8 mouse cellular contexts compared by ENCODE assay signal in genomic region chr6:125160854-125161760, GRCm38 (mm10). TPM values are rescaled to one million over a fixed set of nuclear protein-coding genes. Genes with fewer than 3 reads are reported as not detected.
DNase-seq lines count a peak whose midpoint lies in the region; ATAC-seq lines count a peak whose summit lies in the region.

No protein-coding gene starts in this region.

- H3K9ac ChIP-seq in forebrain, embryonic 14.5 days (ENCODE audit: low read length): no peak overlapping the region; the same call in none of the 2 replicates

- peaks cover 52% of the 10 kb centered on the region for H3K36me3 ChIP-seq in forebrain, embryonic 14.5 days (ENCODE audit: control insufficient read depth, insufficient read depth, low read length)

- WGBS in forebrain, embryonic 14.5 days: 12% methylated on average over 22 of the region's 22 CpGs

- H3K4me3 ChIP-seq in forebrain, embryonic 14.5 days (ENCODE audit: low read depth, low read length): no peak overlapping the region

- 0 out of 2 replicates have a peak overlapping the region, but pooled peaks have one; percentile 9 for H3K4me2 ChIP-seq in forebrain, embryonic 14.5 days (ENCODE audit: low read length)

- intact Hi-C loops in heart, postnatal 36 days (cut with DNase I): loop anchor here (5.0 kb wide), 2 partner anchors 66 to 111 kb away; no protein-coding TSS in a partner anchor
- intact Hi-C loops in left cerebral cortex, postnatal 14 days (cut with DNase I): no loop called here

- no peak for ATAC-seq in forebrain, embryonic 14.5 days

- DNase-seq in cerebellum, adult 9-11 months: peak; percentile 64
- DNase-seq in cerebellum, postnatal 4 days (ENCODE audit: low spot score in 2 of 2): no peak
- DNase-seq in adrenal gland, adult 2 months: peak; percentile 87
- DNase-seq in forebrain, embryonic 14.5 days (ENCODE audit: low spot score): peak; percentile 38
- DNase-seq in heart, postnatal 36 days: peak; percentile 70 to 77
- DNase-seq in left cerebral cortex, postnatal 14 days (ENCODE audit: low spot score in 2 of 2): peak; percentile 68 to 82
- DNase-seq in lung, postnatal 4 days: peak; percentile 70 to 83
- DNase-seq in urinary bladder, postnatal 36 days (ENCODE audit: low spot score in 2 of 2): peak; percentile 46 to 72

- peak overlapping the region; percentile 27; the same call in 1 of the 2 replicates for H3K27ac ChIP-seq in forebrain, embryonic 14.5 days (ENCODE audit: low read depth, low read length)

- H3K27me3 ChIP-seq in forebrain, embryonic 14.5 days (replicated peaks; ENCODE audit: control insufficient read depth, insufficient read depth, low read length): no peaks in the 10 kb centered on the region

- H3K4me1 ChIP-seq in forebrain, embryonic 14.5 days (ENCODE audit: control insufficient read depth, insufficient read depth, low read length): peaks cover 15% of the 10 kb centered on the region

- no peaks in the 10 kb centered on the region for H3K9me3 ChIP-seq in forebrain, embryonic 14.5 days (replicated peaks; ENCODE audit: control insufficient read depth, low read length)

RNA-seq across cellular contexts. Expression of gene Gapdh, which starts 5.2 kb away (rescaled TPM):
- 1,000 to 10,000 TPM; 2,613 to 2,674 TPM for total RNA-seq in adrenal gland, adult 2 months (2021)
- polyA plus RNA-seq in adrenal gland, adult 2 months (2012; rRNA removed): 2,736 and 3,470 TPM in 2 replicates
- 1,676 and 1,964 TPM in 2 replicates for polyA plus RNA-seq in forebrain, embryonic 14.5 days (2014; fragmentation: Nextera tagmentation; extraction: Ambion mirVana)
- total RNA-seq in heart, postnatal 36 days (2021): 1,000 to 10,000 TPM; 4,473 to 4,723 TPM
- 1,000 to 10,000 TPM; 2,273 to 2,303 TPM for total RNA-seq in left cerebral cortex, postnatal 14 days (2021)

RNA-seq across cellular contexts. Expression of gene Iffo1, which starts 16.1 kb away (rescaled TPM):
- total RNA-seq in adrenal gland, adult 2 months (2021): 10 to 100 TPM; 13.8 to 21.4 TPM
- 73.1 and 80.0 TPM in 2 replicates for polyA plus RNA-seq in adrenal gland, adult 2 months (2012; rRNA removed)
- polyA plus RNA-seq in forebrain, embryonic 14.5 days (2014; fragmentation: Nextera tagmentation; extraction: Ambion mirVana): 10.8 and 13.4 TPM in 2 replicates
- total RNA-seq in heart, postnatal 36 days (2021): 1 to 10 TPM; 6.6 to 9.4 TPM
- total RNA-seq in left cerebral cortex, postnatal 14 days (2021): 10 to 100 TPM; 51.9 to 57.4 TPM

RNA-seq across cellular contexts. Expression of gene Nop2, which starts 29.4 kb away (rescaled TPM):
- 10 to 100 TPM; 40.9 to 51.7 TPM for total RNA-seq in adrenal gland, adult 2 months (2021)
- polyA plus RNA-seq in adrenal gland, adult 2 months (2012; rRNA removed): 8.0 and 12.0 TPM in 2 replicates
- 46.8 and 52.7 TPM in 2 replicates for polyA plus RNA-seq in forebrain, embryonic 14.5 days (2014; fragmentation: Nextera tagmentation; extraction: Ambion mirVana)
- 10 to 100 TPM; 20.3 to 21.0 TPM for total RNA-seq in heart, postnatal 36 days (2021)
- total RNA-seq in left cerebral cortex, postnatal 14 days (2021): 10 to 100 TPM; 28.8 to 32.3 TPM

RNA-seq across cellular contexts. Expression of gene Ncapd2, which starts 30.4 kb away (rescaled TPM):
- 10 to 100 TPM; 20.4 to 25.5 TPM for total RNA-seq in adrenal gland, adult 2 months (2021)
- 25.2 and 28.7 TPM in 2 replicates for polyA plus RNA-seq in adrenal gland, adult 2 months (2012; rRNA removed)
- polyA plus RNA-seq in forebrain, embryonic 14.5 days (2014; fragmentation: Nextera tagmentation; extraction: Ambion mirVana): 64.4 and 67.6 TPM in 2 replicates
- 10 to 100 TPM; 20.8 to 25.3 TPM for total RNA-seq in heart, postnatal 36 days (2021)
- 10 to 100 TPM; 23.5 to 29.6 TPM for total RNA-seq in left cerebral cortex, postnatal 14 days (2021)

RNA-seq across cellular contexts. Expression of gene Mrpl51, which starts 30.5 kb away (rescaled TPM):
- 100 to 1,000 TPM; 162 to 208 TPM for total RNA-seq in adrenal gland, adult 2 months (2021)
- polyA plus RNA-seq in adrenal gland, adult 2 months (2012; rRNA removed): 44.2 and 45.1 TPM in 2 replicates
- polyA plus RNA-seq in forebrain, embryonic 14.5 days (2014; fragmentation: Nextera tagmentation; extraction: Ambion mirVana): 160 and 179 TPM in 2 replicates
- total RNA-seq in heart, postnatal 36 days (2021): 100 to 1,000 TPM; 308 to 334 TPM
- total RNA-seq in left cerebral cortex, postnatal 14 days (2021): 10 to 100 TPM; 62.6 to 72.8 TPM

Comparison
In these comparisons a context has a peak if more than half of its experiments do, and no peak if none do; other contexts are left out.
1. DNase-seq: peak in cerebellum, adult 9-11 months (single experiment), adrenal gland, adult 2 months (single experiment), forebrain, embryonic 14.5 days (single experiment), heart, postnatal 36 days (2 of 2), left cerebral cortex, postnatal 14 days (2 of 2), lung, postnatal 4 days (2 of 2) and urinary bladder, postnatal 36 days (2 of 2); none in cerebellum, postnatal 4 days (0 of 2).